Mouse (Mus musculus) heart, adult 2 months (tissue): Measurements from ENCODE around the gene Fxr2. TPM values are rescaled to one million over a fixed set of nuclear protein-coding genes. Genes with fewer than 3 reads are reported as not detected.
A peak's percentile ranks its signal among the peaks of the same experiment; 100 is the strongest.
"Not testable (repeated sequence)": the region's sequence is repeated elsewhere in the genome, so short reads cannot be mapped to it uniquely, and the experiment has no call there.

ENCODE experiments used
- DNase-seq, 2 experiments: peaks; one replicate each; pipeline ENCODE4 v3.0.0; 2021
- H3K27ac ChIP-seq: fragments of 200-600 bp; 2 replicates; pipeline ENCODE4 v1.8.1; 2022
- H3K27me3 ChIP-seq: fragments of 200-500 bp; 2 replicates; pipeline ENCODE4 v1.6.1; 2012; ENCODE audit warnings: mild to moderate bottlenecking, low read length, inconsistent platforms, mixed read lengths; ENCODE audit not compliant: control insufficient read depth, insufficient read depth
- H3K36me3 ChIP-seq: fragments of 200-500 bp; 2 replicates; pipeline ENCODE4 v1.6.1; 2012; ENCODE audit warnings: low read length, inconsistent platforms; ENCODE audit not compliant: control insufficient read depth, insufficient read depth
- H3K4me1 ChIP-seq: fragments of 200-500 bp; 2 replicates; pipeline ENCODE4 v1.6.1; 2011; ENCODE audit warnings: low read length; ENCODE audit not compliant: control insufficient read depth, insufficient read depth
- H3K4me3 ChIP-seq: fragments of 200-600 bp; 2 replicates; pipeline ENCODE4 v1.8.1; 2022
- H3K79me2 ChIP-seq: fragments of 200-500 bp; replicated peaks from 2 replicates; pipeline ENCODE4 v1.6.1; 2012; ENCODE audit warnings: mild to moderate bottlenecking, inconsistent platforms, low read length, moderate library complexity, mixed read lengths; ENCODE audit not compliant: control insufficient read depth, insufficient read depth
- H3K9ac ChIP-seq: fragments of 200-500 bp; 2 replicates; pipeline ENCODE4 v1.6.1; 2012; ENCODE audit warnings: low read depth, mild to moderate bottlenecking, control low read depth, inconsistent platforms, low read length, mixed read lengths
- CTCF ChIP-seq: fragments of 200-600 bp; IDR thresholded peaks from 2 replicates; pipeline ENCODE4 v1.8.1; 2022; ENCODE audit warnings: antibody characterized with exemption, mild to moderate bottlenecking, moderate library complexity
- EP300 ChIP-seq: fragments of 200-500 bp; IDR thresholded peaks from 2 replicates; pipeline ENCODE4 v1.6.1; 2011; ENCODE audit warnings: low read depth, low read length, control low read depth; ENCODE audit not compliant: insufficient read depth
- POLR2A ChIP-seq: fragments of 200-500 bp; IDR thresholded peaks from 2 replicates; pipeline ENCODE4 v1.6.1; 2011; ENCODE audit warnings: mild to moderate bottlenecking, low read depth, low read length, control low read depth; ENCODE audit not compliant: insufficient read depth
- WGBS: fragments of 180-500 bp; shearing (Covaris S2); methylation state at CpG from one replicate; pipeline ENCODE4 v1.1.7; 2018; 5-methylcytosine and 5-hydroxymethylcytosine counted together
- intact Hi-C: fragments of 180-260 bp; cut with DNase I; formaldehyde crosslinking; loops from one replicate; pipeline ENCODE4 v1.15.1; 2025
- microRNA-seq, 2 experiments: library from miRNA; unstranded; fragments of <30 nt; microRNA quantifications; one replicate each; pipeline ENCODE4 v1.2.0; 2021
- polyA plus RNA-seq: library from polyadenylated mRNA; depleted of rRNA; stranded (reverse); fragments of >200 nt; gene quantifications from 2 replicates; pipeline ENCODE4 v1.2.3, GENCODE M21; 2012; rRNA removed
- total RNA-seq, 2 experiments: library from RNA; stranded (reverse); gene quantifications; 2 replicates each; pipeline ENCODE4 v1.2.3; 2021

The Fxr2 gene
- total and polyA plus RNA-seq, 3 experiments: 61.2 to 103 (median 86.0) TPM

DNA sequence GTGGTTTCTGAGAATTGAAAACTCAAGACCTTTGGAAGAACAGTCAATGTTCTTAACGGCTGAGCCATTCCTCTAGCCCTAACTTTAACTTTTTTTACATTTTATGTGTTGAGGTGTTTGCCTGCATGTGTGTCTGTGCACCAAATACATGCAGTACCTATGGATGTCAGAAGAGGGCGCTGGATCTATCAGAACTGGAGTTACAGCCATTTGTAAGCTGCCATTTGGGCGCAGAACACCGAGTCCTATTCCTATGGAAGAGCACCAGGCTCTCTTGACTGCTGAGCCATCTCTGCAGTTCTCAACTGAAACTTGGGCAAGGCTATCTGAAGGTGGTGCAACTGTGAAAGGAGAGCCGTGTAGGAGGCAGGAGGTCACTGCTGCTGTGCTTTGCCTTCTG is 65.8 kb downstream of the Fxr2 start:
- Histone ChIP-seq H3K36me3 (no peaks in the 10 kb centered on the region), H3K79me2 (no peaks in the 10 kb centered on the region), H3K27me3 (no peaks in the 10 kb centered on the region), H3K4me3 (no peak overlapping the region), H3K27ac (no peak overlapping the region), H3K9ac (no peak overlapping the region), H3K4me1 (peaks cover 3% of the 10 kb centered on the region)
- intact Hi-C loops: no loop called here
- 68% methylated on average over 5 of the region's 5 CpGs for WGBS
- TF ChIP-seq CTCF (peak; percentile 35), POLR2A (no peak), EP300 (no peak)
- no peak for DNase-seq

GRCm38 (mm10) chr11:69699595-69699994 is 66.8 kb downstream of the Fxr2 start:
- Histone ChIP-seq H3K36me3 (no peaks in the 10 kb centered on the region), H3K79me2 (no peaks in the 10 kb centered on the region), H3K4me1 (peaks cover 1% of the 10 kb centered on the region; the same call in 1 of the 2 replicates), H3K27ac (no peak overlapping the region), H3K4me3 (no peak overlapping the region), H3K9ac (no peak overlapping the region), H3K27me3 (no peaks in the 10 kb centered on the region)
- intact Hi-C loops: no loop called here
- WGBS: 36% methylated on average over 1 of the region's 1 CpGs
- TF ChIP-seq POLR2A (no peak), EP300 (no peak), CTCF (no peak)
- no peak for DNase-seq

DNA sequence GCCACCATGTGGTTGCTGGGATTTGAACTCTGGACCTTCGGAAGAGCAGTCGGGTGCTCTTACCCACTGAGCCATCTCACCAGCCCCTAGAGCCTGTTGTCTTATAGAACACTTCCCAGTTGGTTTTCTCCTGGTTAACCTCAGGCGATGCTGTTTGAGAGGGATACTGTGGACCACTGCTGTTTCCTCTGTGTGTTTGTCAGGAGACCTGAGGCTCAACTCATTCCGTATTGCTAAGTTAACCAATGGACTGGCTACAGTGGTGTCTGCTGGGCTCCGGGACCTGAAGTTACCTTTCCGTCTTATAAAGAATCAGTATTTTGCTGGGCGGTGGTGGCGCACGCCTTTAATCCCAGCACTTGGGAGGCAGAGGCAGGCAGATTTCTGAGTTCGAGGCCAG is 70.1 kb downstream of the Fxr2 start:
- H3K36me3 ChIP-seq, intact Hi-C loops, H3K4me1 ChIP-seq, H3K4me3 ChIP-seq, H3K9ac ChIP-seq, H3K27me3 ChIP-seq, DNase-seq, H3K27ac ChIP-seq, H3K79me2 ChIP-seq: not testable (repeated sequence)
- 95% methylated on average over 10 of the region's 10 CpGs for WGBS

Small RNAs within 50 kb of the gene (microRNA-seq; reads per million reads assigned to microRNA genes)
- gene Mir1934: 3.4 to 8.9 reads per million in 2 experiments
- 0 reads per million in 2 experiments for gene Mir467f

Other genes starting within 250 kb of the Fxr2 start
Only the 30 nearest of the 34 such genes appear.
- gene Tmem88, start 234.8 kb upstream of the Fxr2 start, total RNA-seq: 10 to 100 TPM; 20.4 to 21.4 TPM
- gene Tmem88, start 234.8 kb upstream of the Fxr2 start, polyA plus RNA-seq: 61.4 and 66.4 TPM in 2 replicates
- 10 to 100 TPM; 19.7 to 27.8 TPM for gene Kdm6b, start 219.3 kb upstream of the Fxr2 start, total RNA-seq
- gene Kdm6b, start 219.3 kb upstream of the Fxr2 start, polyA plus RNA-seq: 6.5 and 8.6 TPM in 2 replicates
- under 1 TPM; 0.08 to 0.41 TPM for gene Dnah2, start 83.9 kb upstream of the Fxr2 start, total RNA-seq
- gene Dnah2, start 83.9 kb upstream of the Fxr2 start, polyA plus RNA-seq: 0.15 and 0.23 TPM in 2 replicates
- gene Efnb3, start 72.8 kb upstream of the Fxr2 start, total RNA-seq: 100 to 1,000 TPM in 1 of 2 experiments, 10 to 100 TPM in 1; 89.2 to 106 TPM
- 57.4 and 95.6 TPM in 2 replicates for gene Efnb3, start 72.8 kb upstream of the Fxr2 start, polyA plus RNA-seq
- gene Wrap53, start 52.7 kb upstream of the Fxr2 start, total RNA-seq: 1 to 10 TPM; 5.4 to 5.6 TPM
- 10.1 and 10.5 TPM in 2 replicates for gene Wrap53, start 52.7 kb upstream of the Fxr2 start, polyA plus RNA-seq
- 10 to 100 TPM; 13.6 to 15.3 TPM for gene Trp53, start 52.6 kb upstream of the Fxr2 start, total RNA-seq
- gene Trp53, start 52.6 kb upstream of the Fxr2 start, polyA plus RNA-seq: 35.0 and 41.6 TPM in 2 replicates
- 10 to 100 TPM; 17.0 to 20.3 TPM for gene Atp1b2, start 27.0 kb upstream of the Fxr2 start, total RNA-seq
- gene Atp1b2, start 27.0 kb upstream of the Fxr2 start, polyA plus RNA-seq: 23.7 and 30.0 TPM in 2 replicates
- not detected for gene Shbg, start 15.1 kb upstream of the Fxr2 start, total RNA-seq
- gene Shbg, start 15.1 kb upstream of the Fxr2 start, polyA plus RNA-seq: not detected in 2 replicates
- gene Sat2, start 11.0 kb upstream of the Fxr2 start, total RNA-seq: 1 to 10 TPM; 1.8 to 1.9 TPM
- 4.5 and 6.1 TPM in 2 replicates for gene Sat2, start 11.0 kb upstream of the Fxr2 start, polyA plus RNA-seq
- gene Sox15, start 22.3 kb downstream of the Fxr2 start, total RNA-seq: not detected
- not detected in 2 replicates for gene Sox15, start 22.3 kb downstream of the Fxr2 start, polyA plus RNA-seq
- 10 to 100 TPM; 13.7 to 14.2 TPM for gene Mpdu1, start 29.7 kb downstream of the Fxr2 start, total RNA-seq
- 40.8 and 41.3 TPM in 2 replicates for gene Mpdu1, start 29.7 kb downstream of the Fxr2 start, polyA plus RNA-seq
- 1 to 10 TPM; 7.4 to 7.6 TPM for gene Cd68, start 33.2 kb downstream of the Fxr2 start, total RNA-seq
- gene Cd68, start 33.2 kb downstream of the Fxr2 start, polyA plus RNA-seq: 7.0 and 14.8 TPM in 2 replicates
- gene Eif4a1, start 39.4 kb downstream of the Fxr2 start, total RNA-seq: 100 to 1,000 TPM; 173 to 198 TPM
- gene Eif4a1, start 39.4 kb downstream of the Fxr2 start, polyA plus RNA-seq: 147 and 250 TPM in 2 replicates
- 10 to 100 TPM; 31.1 to 33.2 TPM for gene Senp3, start 49.1 kb downstream of the Fxr2 start, total RNA-seq
- gene Senp3, start 49.1 kb downstream of the Fxr2 start, polyA plus RNA-seq: 35.1 and 51.8 TPM in 2 replicates
- 1 to 10 TPM; 1.4 to 3.2 TPM for gene Tnfsf13, start 52.8 kb downstream of the Fxr2 start, total RNA-seq
- gene Tnfsf13, start 52.8 kb downstream of the Fxr2 start, polyA plus RNA-seq: 2.9 and 4.0 TPM in 2 replicates
- 10 to 100 TPM; 18.4 to 21.9 TPM for gene Tnfsf12, start 62.9 kb downstream of the Fxr2 start, total RNA-seq
- gene Tnfsf12, start 62.9 kb downstream of the Fxr2 start, polyA plus RNA-seq: 29.2 and 32.0 TPM in 2 replicates
- gene Tnfsfm13, start 63.1 kb downstream of the Fxr2 start, total RNA-seq: 1 to 10 TPM; 2.8 to 3.2 TPM
- 3.7 and 4.7 TPM in 2 replicates for gene Tnfsfm13, start 63.1 kb downstream of the Fxr2 start, polyA plus RNA-seq
- 10 to 100 TPM; 25.3 to 30.4 TPM for gene Polr2a, start 125.6 kb downstream of the Fxr2 start, total RNA-seq
- gene Polr2a, start 125.6 kb downstream of the Fxr2 start, polyA plus RNA-seq: 15.6 and 20.2 TPM in 2 replicates
- not detected for gene Slc35g3, start 129.0 kb downstream of the Fxr2 start, total RNA-seq
- 0.35 TPM in 1 of 2 replicates, not detected in the other for gene Slc35g3, start 129.0 kb downstream of the Fxr2 start, polyA plus RNA-seq
- 10 to 100 TPM; 42.9 to 47.9 TPM for gene Zbtb4, start 132.9 kb downstream of the Fxr2 start, total RNA-seq
- gene Zbtb4, start 132.9 kb downstream of the Fxr2 start, polyA plus RNA-seq: 19.8 and 25.4 TPM in 2 replicates
- 1 to 10 TPM; 4.1 TPM for gene Chrnb1, start 163.0 kb downstream of the Fxr2 start, total RNA-seq
- 10.3 and 16.4 TPM in 2 replicates for gene Chrnb1, start 163.0 kb downstream of the Fxr2 start, polyA plus RNA-seq
- gene Fgf11, start 168.9 kb downstream of the Fxr2 start, total RNA-seq: 1 to 10 TPM; 1.9 to 2.5 TPM
- gene Fgf11, start 168.9 kb downstream of the Fxr2 start, polyA plus RNA-seq: 3.3 and 4.3 TPM in 2 replicates
- under 1 TPM; 0.25 to 0.29 TPM for gene Tmem102, start 172.6 kb downstream of the Fxr2 start, total RNA-seq
- 0.44 and 0.47 TPM in 2 replicates for gene Tmem102, start 172.6 kb downstream of the Fxr2 start, polyA plus RNA-seq
- not detected for gene Gm39566, start 182.3 kb downstream of the Fxr2 start, total RNA-seq
- gene Gm39566, start 182.3 kb downstream of the Fxr2 start, polyA plus RNA-seq: 0.02 and 0.09 TPM in 2 replicates
- not detected for gene Spem2, start 185.5 kb downstream of the Fxr2 start, total RNA-seq
- gene Spem2, start 185.5 kb downstream of the Fxr2 start, polyA plus RNA-seq: 0.15 and 0.20 TPM in 2 replicates
- not detected for gene Spem1, start 189.2 kb downstream of the Fxr2 start, total RNA-seq
- 0.23 and 0.32 TPM in 2 replicates for gene Spem1, start 189.2 kb downstream of the Fxr2 start, polyA plus RNA-seq
- gene Nlgn2, start 204.8 kb downstream of the Fxr2 start, total RNA-seq: 1 to 10 TPM; 3.4 to 5.0 TPM
- 6.0 and 6.7 TPM in 2 replicates for gene Nlgn2, start 204.8 kb downstream of the Fxr2 start, polyA plus RNA-seq
- gene Tmem256, start 205.5 kb downstream of the Fxr2 start, total RNA-seq: 100 to 1,000 TPM; 214 to 254 TPM
- gene Tmem256, start 205.5 kb downstream of the Fxr2 start, polyA plus RNA-seq: 308 and 350 TPM in 2 replicates
- 10 to 100 TPM; 21.2 to 22.4 TPM for gene Plscr3, start 213.4 kb downstream of the Fxr2 start, total RNA-seq
- 45.3 and 48.3 TPM in 2 replicates for gene Plscr3, start 213.4 kb downstream of the Fxr2 start, polyA plus RNA-seq
- gene Tnk1, start 225.7 kb downstream of the Fxr2 start, total RNA-seq: not detected
- gene Tnk1, start 225.7 kb downstream of the Fxr2 start, polyA plus RNA-seq: 0.20 and 0.68 TPM in 2 replicates